Mouse (Mus musculus) hindbrain, postnatal 0 days (tissue): ENCODE data around the gene Ncor1. TPM values are rescaled to one million over a fixed set of nuclear protein-coding genes. Genes with fewer than 3 reads are reported as not detected.
A peak's percentile ranks its signal among the peaks of the same experiment; 100 is the strongest.

Experiments
- ATAC-seq: fragments of 200-750 bp; cut with Nextera tagmentation; 2 replicates; pipeline ENCODE4 v1.8.0; 2017; ENCODE audit warnings: mild to moderate bottlenecking, moderate TSS enrichment, moderate library complexity
- DNase-seq: peaks from one replicate; pipeline ENCODE4 v3.0.0-alpha.2; 2015; ENCODE audit warnings: low spot score
- H3K27ac ChIP-seq: fragments of 300-500 bp; sonication (generic); 2 replicates; pipeline ENCODE4 v1.5.1; 2014; ENCODE audit warnings: mild to moderate bottlenecking
- H3K27me3 ChIP-seq: fragments of 300-500 bp; sonication (generic); 2 replicates; pipeline ENCODE4 v1.6.1; 2014; ENCODE audit warnings: low read length, mixed read lengths; ENCODE audit not compliant: insufficient read depth
- H3K36me3 ChIP-seq: fragments of 300-500 bp; sonication (generic); 2 replicates; pipeline ENCODE4 v1.6.1; 2014; ENCODE audit warnings: low read length, mixed read lengths; ENCODE audit not compliant: insufficient read depth
- H3K4me1 ChIP-seq: fragments of 300-500 bp; sonication (generic); 2 replicates; pipeline ENCODE4 v1.6.1; 2014; ENCODE audit warnings: antibody characterized with exemption, low read length, mixed read lengths; ENCODE audit not compliant: insufficient read depth
- H3K4me2 ChIP-seq: fragments of 300-500 bp; sonication (generic); 2 replicates; pipeline ENCODE4 v1.6.1; 2014; ENCODE audit warnings: low read depth, mild to moderate bottlenecking, low read length, moderate library complexity, mixed read lengths
- H3K4me3 ChIP-seq: fragments of 300-500 bp; sonication (generic); 2 replicates; pipeline ENCODE4 v1.5.1; 2014; ENCODE audit warnings: low read length
- H3K9ac ChIP-seq: fragments of 300-500 bp; sonication (generic); replicated peaks from 2 replicates; pipeline ENCODE4 v1.6.1; 2014; ENCODE audit warnings: mild to moderate bottlenecking, low read length, moderate library complexity, mixed read lengths
- H3K9me3 ChIP-seq: fragments of 300-500 bp; sonication (generic); 2 replicates; pipeline ENCODE4 v1.6.1; 2016; ENCODE audit warnings: low read length, mixed read lengths
- CTCF ChIP-seq: IDR thresholded peaks from 2 replicates; pipeline ENCODE4 v1.5.1; 2016; ENCODE audit warnings: antibody characterized with exemption, control low read depth, low read depth
- WGBS: fragments of 180-500 bp; shearing (Covaris S2); extraction: QIAGEN DNeasy Blood & Tissue Kit; methylation state at CpG from one replicate; pipeline ENCODE4 v1.1.7; 2014; 5-methylcytosine and 5-hydroxymethylcytosine counted together
- polyA plus RNA-seq: library from polyadenylated mRNA; unstranded; fragments of >200 nt; fragmentation: Nextera tagmentation; extraction: Ambion mirVana; gene quantifications from 2 replicates; pipeline ENCODE4 v1.2.1, GENCODE M21; 2015
- total RNA-seq: library from RNA; depleted of rRNA; stranded (reverse); fragments of >200 nt; gene quantifications from 2 replicates; pipeline ENCODE4 v1.2.3, GENCODE M21; 2014

The Ncor1 gene
- total and polyA plus RNA-seq, 2 experiments from 2014 or later: 137 to 148 TPM

- Histone ChIP-seq H3K4me2 (no peak overlapping the region), H3K36me3 (no peaks in the 10 kb centered on the region), H3K27ac (no peak overlapping the region), H3K4me3 (no peak overlapping the region), H3K4me1 (no peaks in the 10 kb centered on the region), H3K9ac (no peak overlapping the region), H3K9me3 (no peaks in the 10 kb centered on the region), H3K27me3 (no peaks in the 10 kb centered on the region)
- DNase-seq (no peak), ATAC-seq (no peak)
- no peak for TF ChIP-seq CTCF
- WGBS: 95% methylated on average over 3 of the region's 3 CpGs
Measured at GRCm38 (mm10) chr11:62445799-62446198, 12.5 kb downstream of the Ncor1 start.

GRCm38 (mm10) chr11:62440670-62441315 is 17.5 kb downstream of the Ncor1 start:
- Histone ChIP-seq H3K27ac (no peak overlapping the region), H3K4me2 (no peak overlapping the region), H3K9me3 (no peaks in the 10 kb centered on the region), H3K4me1 (no peaks in the 10 kb centered on the region), H3K36me3 (peaks cover 4% of the 10 kb centered on the region; the same call in 1 of the 2 replicates), H3K9ac (no peak overlapping the region), H3K27me3 (no peaks in the 10 kb centered on the region), H3K4me3 (no peak overlapping the region)
- DNase-seq: no peak
- ATAC-seq: no peak
- TF ChIP-seq CTCF: no peak
- 96% methylated on average over 9 of the region's 9 CpGs for whole genome bisulfite sequencing

GRCm38 (mm10) chr11:62432211-62432610 is 26.1 kb downstream of the Ncor1 start:
- Histone ChIP-seq H3K9me3 (no peaks in the 10 kb centered on the region), H3K4me2 (no peak overlapping the region), H3K27me3 (no peaks in the 10 kb centered on the region), H3K4me1 (no peaks in the 10 kb centered on the region), H3K4me3 (no peak overlapping the region), H3K36me3 (peaks cover 4% of the 10 kb centered on the region; the same call in 1 of the 2 replicates), H3K9ac (no peak overlapping the region), H3K27ac (no peak overlapping the region)
- ATAC-seq (no peak), DNase-seq (no peak)
- no peak for TF ChIP-seq CTCF
- WGBS: 97% methylated on average over 2 of the region's 2 CpGs

- no peak overlapping the region for H3K4me2 ChIP-seq
- no peak overlapping the region for H3K9ac ChIP-seq
- DNase-seq (no peak), ATAC-seq (no peak)
- TF ChIP-seq CTCF: no peak
- H3K4me1 ChIP-seq: no peaks in the 10 kb centered on the region
- no peak overlapping the region for H3K27ac ChIP-seq
- H3K4me3 ChIP-seq: no peak overlapping the region
- peaks cover 10% of the 10 kb centered on the region; the same call in 1 of the 2 replicates for H3K36me3 ChIP-seq
- H3K27me3 ChIP-seq: no peaks in the 10 kb centered on the region
- 81% methylated on average over 2 of the region's 3 CpGs for WGBS
- H3K9me3 ChIP-seq: no peaks in the 10 kb centered on the region
Measured at GRCm38 (mm10) chr11:62427105-62427504, 31.2 kb downstream of the Ncor1 start.

- H3K4me1 ChIP-seq: no peaks in the 10 kb centered on the region
- no peak overlapping the region for H3K9ac ChIP-seq
- peaks cover 13% of the 10 kb centered on the region; the same call in 1 of the 2 replicates for H3K36me3 ChIP-seq
- H3K27me3 ChIP-seq: no peaks in the 10 kb centered on the region
- H3K9me3 ChIP-seq: no peaks in the 10 kb centered on the region
- no peak for TF ChIP-seq CTCF
- DNase-seq: no peak
- H3K4me3 ChIP-seq: no peak overlapping the region
- no peak for ATAC-seq
- WGBS: 92% methylated on average over 5 of the region's 5 CpGs
- no peak overlapping the region for H3K27ac ChIP-seq
- H3K4me2 ChIP-seq: no peak overlapping the region
Measured at GRCm38 (mm10) chr11:62426266-62426665, 32.1 kb downstream of the Ncor1 start.

GRCm38 (mm10) chr11:62424525-62424924 is 33.8 kb downstream of the Ncor1 start:
- Histone ChIP-seq H3K9me3 (no peaks in the 10 kb centered on the region), H3K4me2 (no peak overlapping the region), H3K36me3 (peaks cover 16% of the 10 kb centered on the region; the same call in 1 of the 2 replicates), H3K4me1 (no peaks in the 10 kb centered on the region), H3K27me3 (no peaks in the 10 kb centered on the region), H3K4me3 (no peak overlapping the region), H3K9ac (no peak overlapping the region), H3K27ac (no peak overlapping the region)
- ATAC-seq: no peak
- TF ChIP-seq CTCF: peak; percentile 36; the same call in 1 of the 2 replicates
- DNase-seq: peak; percentile 19
- WGBS: 62% methylated on average over 2 of the region's 2 CpGs

GRCm38 (mm10) chr11:62415026-62415425 is 43.3 kb downstream of the Ncor1 start:
- Histone ChIP-seq H3K4me3 (no peak overlapping the region), H3K9ac (no peak overlapping the region), H3K4me2 (no peak overlapping the region), H3K27me3 (no peaks in the 10 kb centered on the region), H3K36me3 (peaks cover 10% of the 10 kb centered on the region; the same call in 1 of the 2 replicates), H3K9me3 (no peaks in the 10 kb centered on the region), H3K27ac (no peak overlapping the region), H3K4me1 (no peaks in the 10 kb centered on the region)
- no peak for ATAC-seq
- WGBS: 90% methylated on average over 4 of the region's 4 CpGs
- no peak for DNase-seq
- no peak for TF ChIP-seq CTCF
